Mouse (Mus musculus) heart, embryonic 14.5 days (tissue): ENCODE results near the gene Tmem135. TPM values are rescaled to one million over a fixed set of nuclear protein-coding genes. Genes with fewer than 3 reads are reported as not detected.

Source experiments
- ATAC-seq: fragments of 200-750 bp; cut with Nextera tagmentation; 2 replicates; pipeline ENCODE4 v1.8.0; 2017; ENCODE audit warnings: low read depth, moderate TSS enrichment; ENCODE audit not compliant: insufficient number of reproducible peaks, insufficient read depth, low FRiP score
- H3K27ac ChIP-seq, 2 experiments: fragments of 200-500 bp in 1 of 2; fragments of 300-500 bp in 1 of 2; sonication (generic) in 1 of 2; replicated peaks in 1 of 2; 2 replicates each; pipeline ENCODE4 v1.5.1; 2012 to 2014; ENCODE audit warnings: low read depth in 2 of 2, low read length in 2 of 2, control low read depth in 1 of 2, mild to moderate bottlenecking in 1 of 2, mixed read lengths in 1 of 2; ENCODE audit not compliant: control insufficient read depth in 1 of 2, insufficient read depth in 1 of 2
- H3K27me3 ChIP-seq: fragments of 300-500 bp; sonication (generic); 2 replicates; pipeline ENCODE4 v1.6.1; 2014; ENCODE audit warnings: mild to moderate bottlenecking, low read length, control low read depth; ENCODE audit not compliant: control insufficient read depth, insufficient read depth
- H3K36me3 ChIP-seq: fragments of 300-500 bp; sonication (generic); 2 replicates; pipeline ENCODE4 v1.6.1; 2014; ENCODE audit warnings: mild to moderate bottlenecking, control low read depth, low read length, mixed read lengths; ENCODE audit not compliant: control insufficient read depth, insufficient read depth
- H3K4me1 ChIP-seq, 2 experiments: fragments of 200-500 bp in 1 of 2; fragments of 300-500 bp in 1 of 2; sonication (generic) in 1 of 2; 2 replicates each; pipeline ENCODE4 v1.6.1; 2012 to 2014; ENCODE audit warnings: low read length in 2 of 2, control low read depth in 1 of 2, mixed read lengths in 1 of 2; ENCODE audit not compliant: control insufficient read depth in 2 of 2, insufficient read depth in 2 of 2
- H3K4me2 ChIP-seq: fragments of 300-500 bp; sonication (generic); 2 replicates; pipeline ENCODE4 v1.6.1; 2014; ENCODE audit warnings: mild to moderate bottlenecking, low read length
- H3K4me3 ChIP-seq, 2 experiments: fragments of 200-500 bp in 1 of 2; fragments of 300-500 bp in 1 of 2; sonication (generic) in 1 of 2; 2 replicates each; pipeline ENCODE4 v1.5.1; 2012 to 2014; ENCODE audit warnings: low read length in 2 of 2, mild to moderate bottlenecking in 2 of 2, control low read depth in 1 of 2, low read depth in 1 of 2, moderate library complexity in 1 of 2; ENCODE audit not compliant: control insufficient read depth in 1 of 2, insufficient read depth in 1 of 2
- H3K9ac ChIP-seq: fragments of 300-500 bp; sonication (generic); 2 replicates; pipeline ENCODE4 v1.6.1; 2014; ENCODE audit warnings: mild to moderate bottlenecking, low read length
- H3K9me3 ChIP-seq: fragments of 300-500 bp; sonication (generic); 2 replicates; pipeline ENCODE4 v1.6.1; 2016; ENCODE audit warnings: low read length, control low read depth; ENCODE audit not compliant: control insufficient read depth
- WGBS: fragments of 180-500 bp; shearing (Covaris S2); extraction: QIAGEN DNeasy Blood & Tissue Kit; methylation state at CpG from one replicate; pipeline ENCODE4 v1.1.7; 2014; 5-methylcytosine and 5-hydroxymethylcytosine counted together
- polyA plus RNA-seq: library from polyadenylated mRNA; unstranded; fragments of >200 nt; fragmentation: Nextera tagmentation; extraction: Ambion mirVana; gene quantifications from 2 replicates; pipeline ENCODE4 v1.2.1, GENCODE M21; 2014

Tmem135 gene
- polyA plus RNA-seq, 1 experiment from 2014 or later = 28.4 TPM

GRCm38 (mm10) chr7:89232499-89233145 is 171.4 kb downstream of the Tmem135 start:
- H3K4me3 ChIP-seq = no peak overlapping the region
- H3K27ac ChIP-seq = no peak overlapping the region
- H3K9me3 ChIP-seq = no peaks in the 10 kb centered on the region
- no peaks in the 10 kb centered on the region for H3K27me3 ChIP-seq
- WGBS = 92% methylated on average over 3 of the region's 3 CpGs
- H3K4me1 ChIP-seq = peaks cover 0 to 8% of the 10 kb centered on the region in 2 experiments; a peak in 3 of 4 replicates
- ATAC-seq = no peak
- H3K9ac ChIP-seq = no peak overlapping the region
- peaks cover 3% of the 10 kb centered on the region; the same call in 1 of the 2 replicates for H3K36me3 ChIP-seq
- no peak overlapping the region for H3K4me2 ChIP-seq

- Histone ChIP-seq H3K27me3 (no peaks in the 10 kb centered on the region), H3K27ac (no peak overlapping the region), H3K36me3 (peaks cover 3% of the 10 kb centered on the region; the same call in 1 of the 2 replicates), H3K4me2 (no peak overlapping the region), H3K9me3 (no peaks in the 10 kb centered on the region), H3K4me3 (no peak overlapping the region), H3K4me1 (no peaks in the 10 kb centered on the region; a peak in 1 of 4 replicates), H3K9ac (no peak overlapping the region)
- ATAC-seq = no peak
- 81% methylated on average over 3 of the region's 3 CpGs for WGBS
Measured at GRCm38 (mm10) chr7:89231200-89231790, 172.7 kb downstream of the Tmem135 start.

GRCm38 (mm10) chr7:89222609-89223008 is 181.4 kb downstream of the Tmem135 start:
- no peak for ATAC-seq
- 88% methylated on average over 1 of the region's 1 CpGs for WGBS
- no peaks in the 10 kb centered on the region for H3K9me3 ChIP-seq
- H3K9ac ChIP-seq = no peak overlapping the region
- H3K27me3 ChIP-seq = no peaks in the 10 kb centered on the region
- H3K27ac ChIP-seq = no peak overlapping the region
- H3K4me2 ChIP-seq = no peak overlapping the region
- H3K36me3 ChIP-seq = no peaks in the 10 kb centered on the region
- H3K4me1 ChIP-seq = no peaks in the 10 kb centered on the region
- H3K4me3 ChIP-seq = no peak overlapping the region

- Histone ChIP-seq H3K27me3 (no peaks in the 10 kb centered on the region), H3K27ac (no peak overlapping the region), H3K9ac (no peak overlapping the region), H3K4me2 (no peak overlapping the region), H3K9me3 (no peaks in the 10 kb centered on the region), H3K4me3 (no peak overlapping the region), H3K36me3 (no peaks in the 10 kb centered on the region), H3K4me1 (peaks cover 0 to 8% of the 10 kb centered on the region in 2 experiments; a peak in 2 of 4 replicates)
- 13% methylated on average over 1 of the region's 1 CpGs for WGBS
- no peak for ATAC-seq
Measured at GRCm38 (mm10) chr7:89216628-89217027, 187.4 kb downstream of the Tmem135 start.

- H3K9ac ChIP-seq = no peak overlapping the region
- H3K36me3 ChIP-seq = no peaks in the 10 kb centered on the region
- no peaks in the 10 kb centered on the region for H3K9me3 ChIP-seq
- H3K27me3 ChIP-seq = no peaks in the 10 kb centered on the region
- no peak overlapping the region for H3K4me3 ChIP-seq
- H3K4me1 ChIP-seq = peaks cover 0 to 8% of the 10 kb centered on the region in 2 experiments; a peak in 2 of 4 replicates
- H3K27ac ChIP-seq = peak overlapping the region in 1 of 2 experiments; percentile 41; a peak in 3 of 4 replicates
- no peak overlapping the region for H3K4me2 ChIP-seq
- ATAC-seq = no peak
- WGBS = 49% methylated on average over 2 of the region's 2 CpGs
Measured at GRCm38 (mm10) chr7:89216118-89216517, 187.9 kb downstream of the Tmem135 start.

GRCm38 (mm10) chr7:89215714-89216113 is 188.3 kb downstream of the Tmem135 start:
- no peak for ATAC-seq

GRCm38 (mm10) chr7:89210506-89210905 is 193.5 kb downstream of the Tmem135 start:
- ATAC-seq = no peak
- Histone ChIP-seq H3K9ac (no peak overlapping the region), H3K4me3 (no peak overlapping the region), H3K4me2 (no peak overlapping the region), H3K9me3 (no peaks in the 10 kb centered on the region), H3K4me1 (peaks cover 0 to 2% of the 10 kb centered on the region in 2 experiments; a peak in 2 of 4 replicates), H3K27me3 (no peaks in the 10 kb centered on the region), H3K27ac (no peak overlapping the region), H3K36me3 (no peaks in the 10 kb centered on the region)
- 34% methylated on average over 6 of the region's 6 CpGs for WGBS

More at GRCm38 (mm10) chr7:89215714-89216113, 188.3 kb downstream of the Tmem135 start:
- Histone ChIP-seq H3K9ac (no peak overlapping the region), H3K36me3 (no peaks in the 10 kb centered on the region), H3K4me1 (peaks cover 0 to 8% of the 10 kb centered on the region in 2 experiments; a peak in 2 of 4 replicates), H3K9me3 (no peaks in the 10 kb centered on the region), H3K27me3 (no peaks in the 10 kb centered on the region), H3K4me2 (no peak overlapping the region), H3K4me3 (no peak overlapping the region), H3K27ac (peak overlapping the region in 1 of 2 experiments; percentile 41; a peak in 2 of 4 replicates)
- WGBS = 60% methylated on average over 7 of the region's 7 CpGs
